Mouse (Mus musculus): ENCODE results near the gene Eipr1. TPM values are rescaled to one million over a fixed set of nuclear protein-coding genes. Genes with fewer than 3 reads are reported as not detected.
"Not testable (repeated sequence)": the region's sequence is repeated elsewhere in the genome, so short reads cannot be mapped to it uniquely, and the experiment has no call there.

Gene Eipr1
- polyA plus RNA-seq, 2 experiments from 2014 or later, result 40.1 to 54.7 TPM

- ATAC-seq, result no peak
Measured at GRCm38 (mm10) chr12:28889068-28889674, 137.6 kb downstream of the Eipr1 start.

GRCm38 (mm10) chr12:28891523-28891922 lies 139.9 kb downstream of the Eipr1 start:
- ATAC-seq, result no peak

GRCm38 (mm10) chr12:28896577-28896976 lies 145.0 kb downstream of the Eipr1 start:
- no peak for ATAC-seq

- ATAC-seq, result no peak
Measured at GRCm38 (mm10) chr12:28898307-28898706, 146.7 kb downstream of the Eipr1 start.

GRCm38 (mm10) chr12:28899696-28900095 lies 148.1 kb downstream of the Eipr1 start:
- no peak for ATAC-seq

GRCm38 (mm10) chr12:28900341-28900740 lies 148.7 kb downstream of the Eipr1 start:
- ATAC-seq, result no peak

- no peak for ATAC-seq
Measured at GRCm38 (mm10) chr12:28902132-28902531, 150.5 kb downstream of the Eipr1 start.

GRCm38 (mm10) chr12:28903082-28903481 lies 151.5 kb downstream of the Eipr1 start:
- no peak for ATAC-seq

- ATAC-seq, result no peak
Measured at GRCm38 (mm10) chr12:28905486-28905885, 153.9 kb downstream of the Eipr1 start.

GRCm38 (mm10) chr12:28906016-28906415 lies 154.4 kb downstream of the Eipr1 start:
- ATAC-seq, result no peak

GRCm38 (mm10) chr12:28906809-28907297 lies 155.2 kb downstream of the Eipr1 start:
- no peak for ATAC-seq

- ATAC-seq, result no peak
Measured at GRCm38 (mm10) chr12:28907814-28908213, 156.2 kb downstream of the Eipr1 start.

- ATAC-seq, result no peak
Measured at GRCm38 (mm10) chr12:28909851-28910250, 158.2 kb downstream of the Eipr1 start.

GRCm38 (mm10) chr12:28910568-28910967 lies 159.0 kb downstream of the Eipr1 start:
- ATAC-seq, result no peak

GRCm38 (mm10) chr12:28912351-28912936 lies 160.8 kb downstream of the Eipr1 start:
- ATAC-seq, result no peak

GRCm38 (mm10) chr12:28913099-28913498 lies 161.5 kb downstream of the Eipr1 start:
- ATAC-seq, result no peak

- not testable (repeated sequence) for ATAC-seq
Measured at GRCm38 (mm10) chr12:28914056-28914455, 162.5 kb downstream of the Eipr1 start.

Other genes starting within 250 kb of the Eipr1 start
- gene Dcdc2c, start 199.4 kb upstream of the Eipr1 start, polyA plus RNA-seq (2017; shearing (Covaris generic)), result not detected
- not detected for gene Allc, start 169.3 kb upstream of the Eipr1 start, polyA plus RNA-seq (2017; shearing (Covaris generic))
- gene Colec11, start 128.4 kb upstream of the Eipr1 start, polyA plus RNA-seq (2017; shearing (Covaris generic)), result not detected
- gene Rps7, start 115.8 kb upstream of the Eipr1 start, polyA plus RNA-seq (2017; shearing (Covaris generic)), result 1,000 to 10,000 TPM; 2,235 to 2,763 TPM
- 10 to 100 TPM; 31.1 to 47.1 TPM for gene Rnaseh1, start 102.2 kb upstream of the Eipr1 start, polyA plus RNA-seq (2017; shearing (Covaris generic))
- 10 to 100 TPM; 34.6 to 37.7 TPM for gene Adi1, start 76.6 kb upstream of the Eipr1 start, polyA plus RNA-seq (2017; shearing (Covaris generic))
- 10 to 100 TPM; 44.8 to 63.7 TPM for gene Trappc12, start 1.3 kb upstream of the Eipr1 start, polyA plus RNA-seq (2017; shearing (Covaris generic))

Measured in CD4-positive, CD25-positive, alpha-beta regulatory T cell, adult 4 months (primary cell).